Mouse (Mus musculus) WW6 (cell line): Measurements from ENCODE around the gene S100a11.

Experiments used
- DNase-seq: peaks from one replicate; pipeline ENCODE4 v3.0.0-alpha.2; 2013; ENCODE audit warnings: low read depth, low spot score

Gene S100a11

DNA sequence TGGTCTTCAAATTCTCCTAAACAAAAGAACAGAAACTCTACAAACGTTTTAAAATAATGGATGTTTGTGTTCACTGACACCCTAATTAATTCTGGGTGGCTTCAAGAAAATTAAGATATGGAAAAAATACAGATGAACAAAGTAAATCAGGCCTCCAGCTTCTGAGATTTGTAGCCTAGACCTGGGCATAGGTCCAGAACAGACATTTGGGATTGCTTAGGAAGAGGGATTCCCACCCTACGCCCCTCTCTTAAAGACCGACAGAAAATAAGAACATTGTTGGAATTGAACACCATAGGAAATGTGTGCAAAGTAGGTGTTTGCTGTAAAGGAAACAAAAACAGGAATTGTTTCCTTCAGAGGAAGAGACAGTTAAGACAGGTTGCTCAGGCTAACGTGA is 37.2 kb downstream of the S100a11 start:
- DNase-seq: no peak

- no peak for DNase-seq
These were observed 39.7 kb downstream of the S100a11 start for GRCm38 (mm10) chr3:93559961-93560360.

DNA sequence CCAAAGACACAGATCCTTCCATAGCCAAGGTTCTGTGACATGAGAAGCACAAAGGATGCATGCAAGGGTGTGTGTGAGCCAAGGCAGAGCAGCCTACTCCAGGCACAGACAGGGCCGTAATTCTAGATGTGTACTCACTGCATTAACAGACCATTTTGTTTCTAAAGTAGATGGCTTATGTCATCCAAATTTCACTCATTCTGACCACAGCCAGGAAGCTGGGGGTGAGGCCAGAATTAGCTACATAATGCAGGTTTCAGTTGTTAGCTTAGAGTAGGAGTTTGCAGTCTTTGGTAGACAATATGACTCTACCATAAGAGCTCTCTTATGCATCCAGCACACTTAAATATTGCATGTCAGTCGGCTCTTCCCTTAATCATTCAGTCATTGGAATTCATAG is 42.1 kb downstream of the S100a11 start:
- no peak for DNase-seq

DNA sequence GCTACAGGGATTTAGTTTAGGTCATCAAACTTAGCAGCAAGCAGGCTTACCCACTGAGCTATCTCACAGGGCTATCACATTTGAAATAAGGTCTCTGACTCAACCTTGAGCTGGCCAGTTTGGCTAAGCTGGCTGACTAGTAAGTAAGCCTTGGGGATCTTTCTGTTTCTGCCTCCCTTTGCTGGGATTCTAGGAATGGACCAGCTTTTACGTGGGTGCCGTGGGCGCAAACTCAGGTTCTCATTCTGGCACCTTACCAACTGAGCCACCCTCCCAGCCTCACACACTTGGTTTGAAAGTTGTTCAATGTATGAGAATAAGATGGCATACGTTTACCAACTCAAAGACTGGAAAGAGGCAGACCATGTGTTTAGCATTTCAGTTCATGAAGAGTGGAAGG is 42.9 kb downstream of the S100a11 start:
- no peak for DNase-seq

DNA sequence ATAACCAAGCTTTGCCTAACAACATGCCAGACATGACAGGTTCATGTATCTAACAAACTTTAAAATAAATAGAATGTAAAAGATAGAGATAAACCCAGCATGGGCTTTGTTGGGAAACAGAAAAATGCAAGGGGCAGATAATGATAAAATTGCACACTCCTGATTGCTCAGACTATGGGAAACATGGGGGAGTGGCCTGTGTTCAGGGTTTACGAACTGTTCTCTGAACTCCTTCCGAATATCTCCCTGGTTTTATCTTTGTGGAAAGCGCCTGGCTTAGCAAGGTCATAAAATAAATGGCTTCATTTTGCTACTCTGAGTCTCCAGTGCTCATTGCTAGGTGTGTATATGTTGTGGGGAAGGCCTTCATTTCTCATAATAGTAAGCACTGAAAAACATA is 46.6 kb downstream of the S100a11 start:
- no peak for DNase-seq

DNA sequence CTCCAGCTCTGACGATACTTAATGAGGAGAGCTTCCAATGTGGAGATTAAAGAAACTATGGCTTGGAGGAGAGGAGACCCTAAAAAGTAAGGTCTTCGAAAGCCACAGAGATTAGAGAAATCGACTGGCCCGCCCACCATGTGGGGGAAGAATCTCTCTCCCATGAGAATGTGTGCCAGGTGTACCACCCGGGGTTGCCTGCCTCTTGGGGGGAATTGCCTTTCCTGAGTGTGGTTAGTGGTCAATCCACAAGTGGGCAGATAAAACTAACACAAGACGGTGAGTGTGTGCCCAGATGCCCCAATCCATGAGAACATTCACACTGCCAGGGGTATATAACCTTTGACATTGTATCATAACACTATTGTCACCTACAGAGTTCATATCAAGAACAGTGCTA is 47.4 kb downstream of the S100a11 start:
- DNase-seq: no peak

GRCm38 (mm10) chr3:93568428-93569040 is 48.2 kb downstream of the S100a11 start:
- no peak for DNase-seq

GRCm38 (mm10) chr3:93569046-93569445 is 48.8 kb downstream of the S100a11 start:
- DNase-seq: no peak

GRCm38 (mm10) chr3:93572058-93572791 is 51.9 kb downstream of the S100a11 start:
- no peak for DNase-seq
